Mouse (Mus musculus) embryonic fibroblast, embryonic 13.5 days (primary cell): ENCODE measurements around the gene Ppp1r3a. TPM values are rescaled to one million over a fixed set of nuclear protein-coding genes. Genes with fewer than 3 reads are reported as not detected.
"Not testable (repeated sequence)": the region's sequence is repeated elsewhere in the genome, so short reads cannot be mapped to it uniquely, and the experiment has no call there.

Source experiments
- H3K27ac ChIP-seq: 2 replicates; pipeline ENCODE4 v1.5.1; 2012; ENCODE audit warnings: low read length, control low read depth, inconsistent platforms; ENCODE audit not compliant: insufficient read depth
- H3K4me1 ChIP-seq: 2 replicates; pipeline ENCODE4 v1.6.1; 2011; ENCODE audit warnings: low read length; ENCODE audit not compliant: control insufficient read depth, insufficient read depth
- H3K4me3 ChIP-seq: 2 replicates; pipeline ENCODE4 v1.5.1; 2011; ENCODE audit warnings: mild to moderate bottlenecking, control low read depth, low read length; ENCODE audit not compliant: insufficient read depth
- CTCF ChIP-seq: IDR thresholded peaks from 2 replicates; pipeline ENCODE4 v1.5.1; 2011; ENCODE audit warnings: mild to moderate bottlenecking, control low read depth, low read length, moderate library complexity, borderline replicate concordance; ENCODE audit not compliant: insufficient read depth
- POLR2A ChIP-seq: IDR thresholded peaks from 2 replicates; pipeline ENCODE4 v1.6.1; 2011; ENCODE audit warnings: low read depth, mild to moderate bottlenecking, control low read depth, low read length, moderate library complexity
- polyA plus RNA-seq: library from polyadenylated mRNA; stranded (reverse); fragments of >200 nt; gene quantifications from 2 replicates; pipeline ENCODE4 v1.2.4, GENCODE M21; 2011; ENCODE audit warnings: low read depth; ENCODE audit not compliant: missing spikeins, insufficient read length

Ppp1r3a gene
- polyA plus RNA-seq, 1 experiment: 0.14 TPM

DNA sequence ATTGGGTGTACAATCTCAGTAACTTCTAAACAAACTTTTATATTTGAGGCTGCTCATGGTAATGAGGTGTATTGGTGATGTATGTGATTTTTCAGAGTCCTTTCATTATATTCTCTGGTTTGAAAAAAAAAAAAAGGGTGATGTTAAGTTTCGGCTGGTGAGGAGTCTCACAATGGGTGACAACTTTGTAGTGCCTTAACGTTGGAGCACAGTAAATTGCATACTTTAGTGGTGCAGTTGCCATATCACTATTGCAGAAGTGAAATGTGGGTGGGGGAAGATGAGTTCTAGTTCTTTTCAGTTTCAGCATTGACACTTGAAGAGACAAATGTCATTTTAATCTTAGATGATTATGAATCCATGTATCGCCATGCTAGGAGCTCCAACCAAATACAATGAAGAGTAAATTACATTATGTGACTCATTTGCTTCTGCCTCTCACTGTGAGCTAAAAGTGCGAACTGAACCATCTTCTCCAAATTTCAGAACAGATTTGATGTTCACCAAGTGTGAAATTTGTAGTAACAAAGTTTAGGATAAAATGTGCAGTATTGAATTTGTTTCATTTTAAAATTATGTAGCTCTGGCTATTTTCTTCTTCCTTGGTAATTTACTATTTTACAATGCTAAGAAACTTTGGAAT lies 34.2 kb downstream of the Ppp1r3a start:
- no peaks in the 10 kb centered on the region for H3K4me1 ChIP-seq
- TF ChIP-seq POLR2A (no peak), CTCF (no peak)
- no peak overlapping the region for H3K4me3 ChIP-seq
- H3K27ac ChIP-seq: no peak overlapping the region

DNA sequence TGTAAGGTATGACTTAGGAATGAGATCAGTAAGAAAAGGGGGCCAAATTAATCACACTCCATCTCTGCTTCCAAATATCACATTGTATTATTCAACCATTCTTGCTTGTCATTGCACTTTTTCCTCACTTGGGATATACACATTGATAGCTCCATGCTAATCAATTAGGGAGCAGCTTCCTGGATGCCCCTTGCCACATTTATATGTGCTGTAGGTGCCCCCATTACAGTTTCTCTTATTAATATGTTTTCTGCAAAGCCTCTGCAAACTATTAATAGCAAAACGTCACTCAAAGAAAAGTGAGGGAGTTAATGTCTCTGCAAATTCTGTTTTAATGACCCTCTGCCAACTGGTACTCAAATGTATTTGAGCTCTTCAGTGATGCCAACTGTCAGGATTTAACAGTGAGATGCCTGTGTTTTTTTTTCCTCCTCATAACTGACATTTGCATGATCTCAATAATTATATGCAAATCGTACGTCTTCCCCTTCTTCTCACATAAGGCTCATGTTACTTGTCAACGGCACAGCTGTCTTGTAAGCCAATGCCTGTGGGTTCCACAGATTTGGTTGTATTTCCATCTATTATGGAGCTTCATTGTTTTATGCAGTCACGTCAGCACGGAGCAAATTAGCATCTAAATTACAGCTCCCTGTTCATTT lies 34.8 kb downstream of the Ppp1r3a start:
- Histone ChIP-seq H3K4me1 (no peaks in the 10 kb centered on the region), H3K27ac (no peak overlapping the region), H3K4me3 (no peak overlapping the region)
- TF ChIP-seq CTCF (no peak), POLR2A (no peak)

DNA sequence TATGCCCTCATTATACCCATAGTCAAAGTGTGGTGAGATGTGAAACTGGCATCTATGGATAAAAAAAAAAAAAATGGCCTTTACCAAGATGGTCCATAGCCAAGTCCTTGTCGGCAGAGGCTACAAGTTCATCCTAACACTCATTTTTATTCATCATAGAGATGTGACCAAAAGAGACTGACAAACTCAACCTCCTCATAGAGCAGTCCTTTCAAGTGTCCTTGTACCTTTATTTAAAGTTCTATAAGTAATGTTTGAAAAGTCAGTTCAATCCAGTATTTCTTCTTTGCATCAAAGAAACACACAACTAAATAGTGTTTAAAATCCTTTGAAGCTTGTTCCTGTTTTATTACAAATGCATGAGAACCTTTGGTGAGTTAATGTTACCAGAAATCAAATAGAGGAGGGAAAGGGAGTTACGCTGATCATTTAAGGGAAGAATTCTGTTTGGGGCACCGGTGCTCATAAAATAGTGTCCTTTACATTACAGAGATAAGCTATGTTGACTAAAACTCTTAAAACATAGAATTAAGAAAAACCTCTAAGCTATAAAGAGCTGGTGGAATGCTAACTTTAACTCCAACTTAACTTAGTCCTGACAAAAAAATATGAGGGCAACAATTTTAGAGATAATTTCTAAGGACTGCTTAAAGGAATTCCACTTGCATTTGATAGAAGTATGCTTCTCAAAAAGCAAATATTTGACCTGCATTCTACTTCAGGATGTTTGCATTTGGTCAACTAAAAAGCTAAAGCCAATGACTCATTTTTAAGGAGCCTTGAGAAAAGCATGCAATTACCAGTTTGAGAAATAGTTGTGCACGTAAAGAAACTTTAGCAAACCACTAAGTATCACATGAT lies 39.7 kb downstream of the Ppp1r3a start:
- TF ChIP-seq POLR2A: no peak
- no peak for TF ChIP-seq CTCF
- Histone ChIP-seq H3K27ac (no peak overlapping the region), H3K4me3 (no peak overlapping the region), H3K4me1 (no peaks in the 10 kb centered on the region)

DNA sequence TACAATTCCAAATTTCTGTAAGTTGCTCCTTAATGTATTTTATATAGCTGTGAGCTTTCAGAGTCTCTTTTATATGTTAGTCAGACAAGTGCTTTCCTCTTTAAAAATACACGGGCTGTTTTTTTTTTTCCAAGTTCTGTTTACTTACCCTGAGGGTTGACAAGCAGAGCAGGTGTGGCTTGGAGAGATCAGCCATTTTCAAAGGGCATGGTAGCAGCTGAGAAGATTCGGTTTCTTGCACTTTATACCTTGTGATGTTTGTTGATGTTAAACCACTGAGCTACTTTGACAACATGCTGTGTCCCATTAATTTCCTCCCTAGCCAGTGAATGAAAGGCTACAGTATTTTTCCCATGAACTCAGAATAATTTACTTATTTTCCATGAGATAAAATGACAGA lies 42.9 kb downstream of the Ppp1r3a start:
- no peak overlapping the region for H3K4me3 ChIP-seq
- TF ChIP-seq CTCF (no peak), POLR2A (no peak)
- no peak overlapping the region for H3K27ac ChIP-seq

DNA sequence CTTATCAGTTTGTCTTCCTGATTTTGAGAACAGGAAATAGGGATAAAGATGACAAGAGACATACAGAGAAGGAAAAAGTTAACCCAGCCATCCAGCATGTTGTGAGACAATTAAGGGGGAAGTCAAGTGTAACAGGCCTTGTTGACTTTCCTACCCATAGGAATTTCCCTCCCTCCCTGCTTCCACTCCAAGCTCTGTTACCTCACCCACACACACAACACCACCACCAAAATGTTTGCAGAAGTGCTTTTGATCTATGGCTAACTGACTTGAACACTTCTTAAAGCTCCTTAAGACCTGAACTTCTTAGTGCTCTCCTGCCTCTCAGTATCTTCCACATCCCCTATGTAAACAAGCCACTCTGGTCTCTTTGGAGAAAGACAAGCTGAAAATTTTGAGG lies 55.0 kb downstream of the Ppp1r3a start:
- H3K4me1 ChIP-seq: no peaks in the 10 kb centered on the region
- no peak overlapping the region for H3K4me3 ChIP-seq
- TF ChIP-seq CTCF (no peak), POLR2A (no peak)
- H3K27ac ChIP-seq: no peak overlapping the region

More for the DNA sequence above, 42.9 kb downstream of the Ppp1r3a start:
- H3K4me1 ChIP-seq: no peaks in the 10 kb centered on the region

DNA sequence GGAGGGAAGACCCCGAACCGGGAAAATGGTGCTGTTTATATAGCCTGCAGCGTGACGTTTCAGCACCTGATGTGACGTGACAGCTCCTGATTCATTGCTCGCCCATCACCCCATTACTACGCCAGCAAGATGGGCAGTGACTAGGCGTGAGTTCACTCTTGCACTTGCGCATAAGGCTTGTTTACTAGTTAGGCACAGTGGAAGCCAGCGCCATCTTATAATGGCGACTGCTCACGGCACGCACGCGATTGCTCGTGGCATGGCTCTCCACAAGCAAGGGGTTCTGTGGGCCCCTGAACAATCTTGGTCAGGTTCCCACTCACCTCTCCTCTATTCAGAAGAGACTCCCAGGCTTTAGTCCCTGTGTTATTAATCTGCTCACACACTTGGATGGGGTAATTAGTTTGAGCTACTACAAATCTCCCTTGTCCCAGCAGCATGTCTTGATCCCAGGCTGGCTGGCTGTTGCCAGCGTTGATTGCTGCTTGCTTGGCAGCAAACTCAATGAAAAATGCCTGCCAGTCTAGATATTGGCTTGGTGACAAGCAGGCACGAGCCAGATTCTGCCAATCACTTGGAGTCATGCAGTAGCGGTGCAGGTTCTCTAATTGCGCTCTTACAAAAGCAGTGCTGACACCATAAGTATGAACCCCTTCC lies 75.7 kb downstream of the Ppp1r3a start:
- not testable (repeated sequence) for H3K4me1 ChIP-seq, H3K27ac ChIP-seq, H3K4me3 ChIP-seq

DNA sequence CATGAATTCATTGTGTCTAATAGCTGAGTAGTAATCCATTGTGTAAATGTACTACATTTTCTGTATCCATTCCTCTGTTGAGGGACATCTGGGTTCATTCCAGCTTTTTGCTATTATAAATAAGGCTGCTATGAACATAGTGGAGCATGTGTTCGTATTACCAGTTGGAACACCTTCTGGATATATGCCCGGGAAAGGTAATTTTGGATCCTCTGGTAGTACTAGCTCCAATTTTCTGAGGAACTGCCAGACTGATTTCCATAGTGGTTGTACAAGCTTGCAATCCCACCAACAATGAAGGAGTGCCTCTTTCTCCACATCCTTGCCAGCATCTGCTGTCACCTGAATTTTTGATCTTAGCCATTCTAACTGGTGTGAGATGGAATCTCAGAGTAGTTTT lies 86.1 kb downstream of the Ppp1r3a start:
- H3K27ac ChIP-seq, H3K4me3 ChIP-seq, H3K4me1 ChIP-seq: not testable (repeated sequence)

DNA sequence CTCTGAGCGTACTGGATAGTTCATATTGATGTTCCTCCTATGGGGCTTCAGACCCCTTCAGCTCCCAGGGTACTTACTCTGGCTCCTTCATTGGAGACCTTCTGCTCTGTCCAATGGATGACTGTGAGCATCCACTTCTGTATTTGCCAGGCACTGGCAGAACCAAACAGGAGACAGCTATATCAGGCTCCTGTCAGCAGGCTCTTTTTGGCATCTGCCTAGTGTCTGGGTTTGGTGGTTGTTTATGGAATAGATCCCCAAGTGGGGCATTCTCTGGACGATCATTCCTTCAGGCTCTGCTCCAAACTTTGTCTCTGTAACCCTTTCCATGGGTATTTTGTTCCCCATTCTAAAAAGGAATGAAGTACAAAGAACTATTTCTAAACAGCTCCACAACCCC lies 87.4 kb downstream of the Ppp1r3a start:
- H3K4me3 ChIP-seq, H3K4me1 ChIP-seq, H3K27ac ChIP-seq: not testable (repeated sequence)

Other genes starting within 250 kb of the Ppp1r3a start
- gene Foxp2, start 146.1 kb upstream of the Ppp1r3a start, polyA plus RNA-seq: 4.5 and 10.2 TPM in 2 replicates